Comparison of ENCODE assay signal across 8 mouse cellular contexts in the genomic region with DNA sequence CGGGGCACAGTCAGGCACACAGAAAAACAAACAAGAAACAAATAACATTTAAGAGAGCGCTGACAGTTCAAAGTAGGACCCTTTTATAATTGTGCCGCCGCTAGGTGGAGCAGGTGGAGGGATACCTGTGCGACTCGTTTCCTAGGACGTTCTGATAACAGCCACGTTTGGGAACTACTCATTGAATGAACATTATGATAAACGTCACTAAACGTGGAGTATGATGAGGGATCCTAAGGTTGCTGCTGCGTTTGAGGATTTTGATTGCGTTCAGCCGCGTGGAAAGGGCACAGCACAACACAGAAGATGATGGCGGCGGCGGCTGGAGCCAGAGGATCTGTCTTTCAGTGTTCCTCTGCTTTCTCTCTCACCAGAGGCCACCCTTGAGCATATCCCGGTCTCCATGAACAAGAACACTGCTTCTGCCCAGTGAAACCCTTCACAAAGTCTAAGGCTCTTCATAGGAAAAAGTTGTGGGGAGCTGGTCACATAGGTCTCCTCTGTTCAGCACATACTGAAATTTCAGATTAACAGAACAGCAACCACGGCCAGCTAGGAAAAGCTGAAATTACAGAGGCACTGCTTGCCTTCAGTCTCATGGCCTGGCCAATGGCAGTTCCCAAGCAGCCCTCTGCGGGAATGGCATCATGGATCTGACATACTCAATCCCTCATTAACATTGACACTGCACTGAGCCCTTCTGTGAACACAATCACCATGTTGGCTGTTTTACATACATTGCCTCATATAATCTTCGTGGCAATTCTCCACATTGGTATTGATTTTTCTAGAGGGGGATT. TPM values are rescaled to one million over a fixed set of nuclear protein-coding genes. Genes with fewer than 3 reads are reported as not detected.
DNase-seq lines count a peak whose midpoint lies in the region; ATAC-seq and TF ChIP-seq lines count a peak whose summit lies in the region.

No protein-coding gene starts in this region.

- TF ChIP-seq CTCF in layer of hippocampus, adult 2 months (conservative IDR thresholded peaks at IDR 0.05) = peak; percentile 79
- peak; percentile 41 for TF ChIP-seq CTCF in liver, postnatal 0 days (IDR thresholded peaks at IDR 0.05; ENCODE audit: low read depth)

- peak overlapping the region; percentile 52 for H3K9ac ChIP-seq in heart, embryonic 11.5 days (ENCODE audit: low read depth, low read length)
- no peak overlapping the region for H3K9ac ChIP-seq in liver, postnatal 0 days (replicated peaks)

- no peaks in the 10 kb centered on the region for H3K9me3 ChIP-seq in heart, embryonic 11.5 days (replicated peaks; ENCODE audit: control insufficient read depth, low read length)
- no peaks in the 10 kb centered on the region for H3K9me3 ChIP-seq in embryonic facial prominence, embryonic 10.5 days
- H3K9me3 ChIP-seq in liver, postnatal 0 days (ENCODE audit: low read length) = no peaks in the 10 kb centered on the region

- no peak for TF ChIP-seq EP300 in liver, postnatal 0 days (IDR thresholded peaks at IDR 0.05; ENCODE audit: low read depth)

- H3K4me2 ChIP-seq in heart, embryonic 11.5 days = peak overlapping the region; percentile 64
- H3K4me2 ChIP-seq in liver, postnatal 0 days (ENCODE audit: low read depth, low read length) = 0 out of 2 replicates have a peak overlapping the region, but pooled peaks have one; percentile 10

- no peaks in the 10 kb centered on the region for H3K27me3 ChIP-seq in heart, embryonic 11.5 days (ENCODE audit: control insufficient read depth, insufficient read depth, low read length)
- H3K27me3 ChIP-seq in embryonic facial prominence, embryonic 10.5 days (replicated peaks; ENCODE audit: low read depth, poor library complexity, severe bottlenecking) = no peaks in the 10 kb centered on the region
- no peaks in the 10 kb centered on the region for H3K27me3 ChIP-seq in liver, postnatal 0 days (ENCODE audit: insufficient read depth, low read length)

- ATAC-seq in heart, embryonic 11.5 days (replicated peaks; ENCODE audit: insufficient number of reproducible peaks, low FRiP score, low TSS enrichment) = no peak
- ATAC-seq in liver, postnatal 0 days = no peak

- 12% methylated on average over 21 of the region's 21 CpGs for WGBS in heart, embryonic 11.5 days (ENCODE audit: insufficient replicate concordance)
- WGBS in embryonic facial prominence, embryonic 10.5 days = 17% methylated on average over 21 of the region's 21 CpGs
- 14% methylated on average over 21 of the region's 21 CpGs for WGBS in liver, postnatal 0 days (ENCODE audit: insufficient replicate concordance)

- no peak for DNase-seq in heart, adult 11 months
- DNase-seq in embryonic facial prominence, embryonic 10.5 days (ENCODE audit: low spot score) = peak; percentile 54
- DNase-seq in heart, postnatal 4 days = peak; percentile 40
- peak; percentile 4 to 43 for DNase-seq in layer of hippocampus, adult 2 months (ENCODE audit: low spot score in 2 of 2)
- peak; percentile 24 for DNase-seq in liver, postnatal 0 days
- DNase-seq in retina, postnatal 7 days (ENCODE audit: low read depth, low spot score) = peak; percentile 33
- DNase-seq in thymus, postnatal 14 days = no peak

- H3K36me3 ChIP-seq in heart, embryonic 11.5 days (ENCODE audit: control insufficient read depth, insufficient read depth, low read length) = no peaks in the 10 kb centered on the region
- H3K36me3 ChIP-seq in embryonic facial prominence, embryonic 10.5 days (replicated peaks) = no peaks in the 10 kb centered on the region
- H3K36me3 ChIP-seq in liver, postnatal 0 days (replicated peaks; ENCODE audit: insufficient read depth, low read length) = no peaks in the 10 kb centered on the region

- H3K4me1 ChIP-seq in heart, embryonic 11.5 days (ENCODE audit: control insufficient read depth, insufficient read depth, low read length) = no peaks in the 10 kb centered on the region
- no peaks in the 10 kb centered on the region for H3K4me1 ChIP-seq in embryonic facial prominence, embryonic 10.5 days
- H3K4me1 ChIP-seq in liver, postnatal 0 days (ENCODE audit: insufficient read depth) = no peaks in the 10 kb centered on the region

- H3K27ac ChIP-seq in heart, embryonic 11.5 days (ENCODE audit: low read depth, low read length) = no peak overlapping the region
- no peak overlapping the region for H3K27ac ChIP-seq in embryonic facial prominence, embryonic 10.5 days (replicated peaks)
- H3K27ac ChIP-seq in layer of hippocampus, adult 2 months = no peak overlapping the region
- no peak overlapping the region for H3K27ac ChIP-seq in liver, postnatal 0 days (ENCODE audit: low read depth)

- H3K4me3 ChIP-seq in heart, embryonic 11.5 days (ENCODE audit: low read depth, low read length) = peak overlapping the region; percentile 42
- H3K4me3 ChIP-seq in embryonic facial prominence, embryonic 10.5 days = peak overlapping the region; percentile 50
- peak overlapping the region; percentile 55 for H3K4me3 ChIP-seq in layer of hippocampus, adult 2 months
- H3K4me3 ChIP-seq in liver, postnatal 0 days (ENCODE audit: low read depth, low read length) = no peak overlapping the region

RNA-seq across cellular contexts. Expression of a gene that starts 55.5 kb away (rescaled TPM):
- polyA plus RNA-seq in heart, embryonic 11.5 days (2014; fragmentation: Nextera tagmentation; extraction: Ambion mirVana) = 0.08 and 0.14 TPM in 2 replicates
- 1.5 and 1.6 TPM in 2 replicates for polyA plus RNA-seq in embryonic facial prominence, embryonic 10.5 days (2016; fragmentation: Nextera tagmentation; extraction: Ambion mirVana)
- total RNA-seq in heart, postnatal 4 days (2021) = not detected
- 1 to 10 TPM; 6.8 to 7.9 TPM for total RNA-seq in layer of hippocampus, adult 2 months (2021)
- not detected in 2 replicates for polyA plus RNA-seq in liver, postnatal 0 days (2015; fragmentation: Nextera tagmentation; extraction: Ambion mirVana)

Comparison
In these comparisons a context has a peak if more than half of its experiments do, and no peak if none do; other contexts are left out.
1. DNase-seq: peak in embryonic facial prominence, embryonic 10.5 days (single experiment), heart, postnatal 4 days (single experiment), layer of hippocampus, adult 2 months (2 of 2), liver, postnatal 0 days (single experiment) and retina, postnatal 7 days (single experiment); none in heart, adult 11 months (single experiment) and thymus, postnatal 14 days (single experiment).